In the genomic region with DNA sequence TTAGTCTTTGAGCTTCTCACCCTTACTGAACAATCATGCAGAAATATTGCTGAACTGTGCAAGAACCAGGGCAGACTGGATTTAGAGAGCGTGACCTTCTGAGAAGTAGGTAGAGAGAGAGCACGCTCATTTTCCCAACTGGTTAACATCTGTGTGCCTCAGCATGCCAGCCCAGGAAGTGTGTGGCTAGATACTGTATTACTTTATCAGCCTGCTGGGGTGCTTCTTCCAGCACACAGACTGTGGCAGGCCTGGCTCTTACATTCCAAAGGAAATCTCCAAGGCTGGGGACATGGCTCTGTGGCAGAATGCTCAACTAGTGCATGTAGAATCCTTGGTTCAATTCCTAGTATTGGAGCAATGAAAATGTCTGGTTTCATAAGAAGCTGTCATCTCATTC, we compare ENCODE assay signal across 20 mouse cellular contexts.
"Had no signal": no experiment of that assay in that cellular context is flagged by ENCODE, and none has a peak within 500 bp of the region (broad histone marks: within the 10 kb centered on the region; RNA-seq: fewer than 3 reads in every experiment).

No protein-coding gene starts in this region.

- H3K4me2 ChIP-seq: limb, embryonic 12.5 days; limb, embryonic 15.5 days; liver, embryonic 11.5 days; lung, embryonic 14.5 days had no signal

- DNase-seq: kidney, adult 2 months; kidney, postnatal 25 days; layer of hippocampus, postnatal 36 days; liver, postnatal 0 days; lung, embryonic 14.5 days; midbrain, embryonic 14.5 days; right cerebral cortex, adult 18-20 months; right cerebral cortex, postnatal 14 days; right cerebral cortex, postnatal 4 days had no signal

- H3K4me3 ChIP-seq: left cerebral cortex, adult 2 months; limb, embryonic 12.5 days; limb, embryonic 15.5 days; midbrain, embryonic 10.5 days had no signal

- ATAC-seq: intestine, postnatal 0 days; liver, postnatal 0 days; lung, postnatal 0 days had no signal

- H3K9me3 ChIP-seq: limb, embryonic 12.5 days; limb, embryonic 15.5 days; midbrain, embryonic 10.5 days had no signal

- H3K36me3 ChIP-seq: limb, embryonic 12.5 days; limb, embryonic 15.5 days; midbrain, embryonic 10.5 days had no signal

- H3K4me1 ChIP-seq: midbrain, embryonic 10.5 days had no signal

- H3K27me3 ChIP-seq: limb, embryonic 12.5 days had no signal

- H3K27ac ChIP-seq: kidney, postnatal 0 days; left cerebral cortex, adult 2 months; limb, embryonic 12.5 days; liver, embryonic 14.5 days; macrophage; midbrain, embryonic 10.5 days; stomach, postnatal 0 days had no signal

- H3K9ac ChIP-seq: limb, embryonic 12.5 days; limb, embryonic 15.5 days; liver, embryonic 14.5 days; liver, postnatal 0 days; lung, embryonic 14.5 days had no signal
